Mouse (Mus musculus) R1 (cell line): ENCODE measurements at regions not wholly inside any gene's neighbourhood (a gene's known extent, or its start where the extent isn't known, plus 50 kb on each side); places are given as distances from the start of the nearest gene placed in this dataset.

ENCODE experiments used
- DNase-seq: peaks from one replicate; pipeline ENCODE4 v3.0.0-alpha.2; 2018; ENCODE audit warnings: low read depth, low spot score

- DNase-seq = no peak
These were observed 251.5 kb upstream of the Fn1 start for GRCm38 (mm10) chr1:71904376-71904948.

DNA sequence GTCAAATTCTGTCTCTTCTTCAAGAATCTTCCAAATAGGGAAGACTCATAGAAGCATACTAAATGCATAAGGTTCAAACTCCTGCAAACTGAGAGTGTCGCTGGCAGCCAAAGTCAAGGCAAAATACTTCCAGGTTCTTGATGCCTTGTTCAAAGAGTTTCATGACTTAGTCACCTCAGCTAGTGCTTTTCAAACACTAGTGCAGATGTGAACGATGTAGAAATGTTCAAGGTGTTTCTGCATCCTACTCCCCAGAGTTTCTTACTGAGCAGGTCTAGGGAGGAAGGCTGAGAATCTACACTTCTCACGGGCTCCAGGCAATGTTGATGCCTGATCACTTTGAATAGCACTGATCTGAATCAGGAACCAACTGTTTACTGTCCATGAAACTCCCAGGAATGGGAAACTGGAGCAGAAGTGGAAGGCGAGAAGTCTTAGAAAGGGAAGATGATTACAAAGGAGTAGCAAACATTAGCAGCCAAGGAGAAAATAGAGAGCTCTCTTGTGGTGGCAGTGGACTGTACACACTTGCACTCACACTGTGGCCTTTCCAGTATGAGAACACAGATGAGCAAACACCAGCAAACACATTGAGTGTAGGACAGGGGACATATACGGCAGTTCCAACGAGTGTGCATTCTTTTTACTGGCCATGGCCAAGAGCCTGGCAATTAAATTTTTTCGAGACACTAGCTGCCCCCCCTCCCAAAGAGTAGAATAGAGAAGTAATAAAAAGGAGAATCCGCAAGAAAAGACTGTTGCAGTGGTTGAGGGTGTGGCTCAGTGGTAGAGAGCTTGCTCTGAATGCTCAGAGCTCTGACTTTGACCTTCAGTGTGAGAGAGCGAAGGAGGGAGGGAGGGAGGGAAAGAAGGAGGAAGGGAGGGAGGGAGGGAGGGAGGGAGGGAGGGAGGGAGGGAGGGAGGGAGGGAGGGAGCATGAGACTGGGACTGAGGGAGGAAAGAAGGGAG is 247.4 kb upstream of the Fn1 start:
- no peak for DNase-seq

DNA sequence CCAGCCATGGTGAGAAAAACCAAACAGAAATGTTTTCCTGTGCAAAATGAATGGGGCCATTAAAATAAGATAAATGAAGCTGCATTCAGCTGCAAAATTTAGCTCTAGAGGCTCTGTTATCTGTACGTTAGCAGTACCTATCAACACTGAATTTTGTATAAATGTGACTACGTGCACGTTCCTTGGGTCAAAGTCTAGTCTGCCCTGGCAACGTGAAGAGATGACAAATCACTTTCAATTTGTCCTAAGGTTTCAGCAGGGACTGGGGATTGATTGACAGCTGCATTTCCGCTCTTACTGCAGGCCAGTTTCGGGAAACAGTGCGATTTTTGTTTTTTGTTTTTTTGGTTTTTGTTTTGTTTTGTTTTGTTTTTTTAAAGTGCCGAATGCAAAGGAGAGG is 246.1 kb upstream of the Fn1 start:
- DNase-seq = no peak

DNA sequence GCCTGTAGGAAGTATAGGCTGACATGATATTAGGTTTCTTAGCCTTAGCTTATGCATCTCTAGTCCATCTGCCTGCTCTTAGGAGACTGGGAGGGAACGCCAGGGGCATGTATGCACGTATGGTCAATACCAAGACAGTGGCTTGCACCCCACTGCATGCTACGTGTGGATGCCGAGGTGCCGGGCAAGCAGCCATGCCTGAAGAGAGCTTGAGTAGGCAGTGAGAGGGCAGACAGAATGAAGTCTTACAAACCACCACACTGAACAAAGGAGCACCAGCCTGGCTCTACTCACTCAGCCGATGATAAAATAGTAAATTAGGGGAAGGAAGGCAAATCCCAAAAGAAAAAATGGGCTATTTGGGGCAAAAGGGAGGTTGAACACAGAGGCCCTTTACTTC is 245.2 kb upstream of the Fn1 start:
- no peak for DNase-seq

DNA sequence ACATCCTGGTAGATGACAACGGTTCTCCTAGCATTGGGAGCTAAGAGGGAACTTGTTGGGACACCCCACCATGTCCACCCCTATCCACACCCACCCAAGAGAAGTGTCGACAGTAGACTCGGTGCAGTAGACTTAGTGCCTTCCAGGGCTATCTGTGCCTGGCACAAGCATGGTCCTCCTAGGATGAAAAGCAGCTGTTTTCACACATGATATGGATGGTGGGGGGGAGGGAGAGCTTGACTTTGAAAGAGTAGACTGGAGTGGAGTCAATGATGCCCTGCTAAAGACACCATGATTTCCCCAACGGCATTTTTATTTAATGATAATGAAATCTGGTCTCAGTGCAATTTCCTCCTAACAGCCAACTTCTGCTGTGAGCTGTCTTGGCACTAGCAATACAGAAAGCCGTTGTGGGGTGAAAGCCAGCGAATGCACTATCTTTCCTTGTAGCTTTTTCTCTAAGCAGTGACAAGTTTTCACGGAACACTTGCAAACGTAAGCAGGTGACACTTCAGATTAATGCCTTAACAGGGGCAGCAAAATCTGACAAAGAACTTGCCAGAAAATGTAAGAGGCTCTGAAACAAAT is 244.6 kb upstream of the Fn1 start:
- no peak for DNase-seq

- DNase-seq = no peak
These were observed 243.2 kb upstream of the Fn1 start for GRCm38 (mm10) chr1:71896141-71896725.

DNA sequence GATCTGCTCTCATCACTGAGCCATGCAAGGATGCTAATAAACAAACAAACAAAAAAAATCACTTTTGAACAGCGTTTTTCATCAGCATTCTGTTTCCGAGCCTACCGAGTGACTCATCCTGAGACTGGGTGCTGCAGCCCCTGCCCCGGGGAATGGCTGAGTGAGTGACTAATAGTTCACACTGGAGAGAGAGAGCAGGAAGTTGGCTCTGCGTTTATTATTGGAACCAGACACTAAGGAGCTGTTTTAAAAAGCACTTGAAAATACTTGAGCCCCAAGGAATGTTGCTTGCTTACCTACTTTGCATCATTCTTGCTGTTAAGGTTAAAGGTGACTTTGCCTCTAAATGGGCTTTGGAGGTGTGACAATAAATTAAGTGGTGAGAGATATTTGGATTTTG is 240.6 kb upstream of the Fn1 start:
- DNase-seq = no peak

DNA sequence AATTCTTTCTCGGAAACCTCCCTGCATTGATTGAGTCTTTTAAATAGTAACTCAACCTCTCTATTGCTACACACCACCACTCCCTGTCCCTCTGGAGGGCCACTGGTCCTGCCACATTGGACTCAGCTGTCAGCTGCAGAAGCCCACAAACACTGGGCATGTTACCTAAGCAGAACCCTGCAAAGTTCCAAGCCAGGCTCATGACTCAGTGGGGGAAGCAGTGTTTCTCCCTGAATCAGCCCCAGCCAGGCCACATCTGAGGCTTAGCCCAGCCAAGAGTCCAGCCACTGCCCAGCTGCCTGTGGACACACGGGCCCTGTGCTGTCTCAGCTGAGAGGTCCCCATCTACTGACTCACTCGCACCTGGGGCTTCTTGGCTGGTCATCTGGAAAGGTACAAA is 234.8 kb upstream of the Fn1 start:
- no peak for DNase-seq

- no peak for DNase-seq
These were observed 233.9 kb upstream of the Fn1 start for GRCm38 (mm10) chr1:71886903-71887302.

- no peak for DNase-seq
These were observed 233.2 kb upstream of the Fn1 start for GRCm38 (mm10) chr1:71886233-71886632.

GRCm38 (mm10) chr1:71881851-71882250 is 228.9 kb upstream of the Fn1 start:
- DNase-seq = no peak

GRCm38 (mm10) chr1:71881191-71881590 is 228.2 kb upstream of the Fn1 start:
- DNase-seq = no peak

DNA sequence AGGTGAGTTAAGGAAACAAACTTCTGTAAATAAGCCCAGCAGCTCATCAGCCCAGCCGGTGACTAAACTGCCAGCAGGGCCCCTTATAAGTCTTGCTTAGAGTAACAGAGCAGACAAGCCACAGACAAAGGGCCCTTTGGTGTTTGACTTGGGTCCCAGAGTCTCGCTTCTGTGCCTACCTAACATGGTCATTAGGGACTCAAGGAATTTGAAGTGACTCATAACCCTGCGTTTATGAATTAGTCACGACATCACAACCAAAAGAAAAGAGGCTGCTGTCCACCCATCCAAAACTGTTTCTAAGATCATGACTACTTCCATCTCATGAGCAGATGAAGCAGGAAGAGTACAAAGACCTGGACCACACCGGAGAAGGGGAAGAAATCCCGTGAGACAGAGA is 227.5 kb upstream of the Fn1 start:
- no peak for DNase-seq

DNA sequence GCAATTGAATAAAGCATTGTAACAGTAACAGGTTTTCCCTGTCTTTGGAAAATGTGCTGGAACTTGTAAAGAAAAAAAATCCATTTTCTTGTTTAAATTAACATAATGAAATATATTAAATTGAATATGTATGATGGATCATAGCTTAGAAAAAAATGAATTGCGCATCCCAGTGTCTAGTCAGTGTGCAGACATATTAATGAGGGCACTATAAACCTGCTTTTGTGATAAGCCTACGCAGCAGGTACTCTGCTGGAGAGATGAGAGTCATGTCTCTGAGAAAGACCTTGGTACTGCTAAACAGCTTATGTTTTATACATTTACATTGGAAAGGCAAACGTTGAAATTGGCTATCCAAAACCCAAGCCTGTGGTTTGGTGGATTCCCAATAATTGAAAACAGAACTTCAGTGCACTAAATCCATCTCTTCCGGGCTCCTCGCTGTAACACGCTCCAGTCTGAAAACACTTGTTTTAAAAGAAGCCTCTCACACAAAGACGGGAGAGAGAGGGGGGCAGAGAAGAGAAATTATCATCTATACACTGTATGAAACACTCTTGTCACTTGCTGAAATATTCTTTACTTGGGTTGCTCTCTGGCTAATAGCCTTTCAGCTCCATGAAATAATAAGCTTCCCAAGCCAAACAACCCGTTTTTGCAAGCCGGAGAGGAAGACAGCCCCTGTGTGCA is 223.9 kb upstream of the Fn1 start:
- no peak for DNase-seq

DNA sequence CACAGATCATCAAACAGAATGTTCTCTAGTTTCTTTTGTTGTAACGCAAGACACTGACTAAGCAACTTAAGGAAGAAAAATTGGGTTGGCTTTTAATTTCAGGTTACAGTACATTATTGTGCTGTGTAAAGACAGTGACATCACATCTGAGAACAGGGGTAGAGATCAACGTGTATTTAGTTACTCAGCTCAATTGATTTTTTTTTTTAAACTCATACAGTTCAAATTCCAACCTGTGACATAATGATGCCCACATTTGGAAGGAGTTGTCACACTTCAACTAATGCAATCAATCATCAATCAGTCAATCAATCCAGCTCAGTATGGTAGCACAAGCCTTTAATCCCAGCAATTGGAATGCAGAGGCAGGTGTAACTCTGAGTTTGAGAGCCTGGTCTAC is 221.0 kb upstream of the Fn1 start:
- no peak for DNase-seq

DNA sequence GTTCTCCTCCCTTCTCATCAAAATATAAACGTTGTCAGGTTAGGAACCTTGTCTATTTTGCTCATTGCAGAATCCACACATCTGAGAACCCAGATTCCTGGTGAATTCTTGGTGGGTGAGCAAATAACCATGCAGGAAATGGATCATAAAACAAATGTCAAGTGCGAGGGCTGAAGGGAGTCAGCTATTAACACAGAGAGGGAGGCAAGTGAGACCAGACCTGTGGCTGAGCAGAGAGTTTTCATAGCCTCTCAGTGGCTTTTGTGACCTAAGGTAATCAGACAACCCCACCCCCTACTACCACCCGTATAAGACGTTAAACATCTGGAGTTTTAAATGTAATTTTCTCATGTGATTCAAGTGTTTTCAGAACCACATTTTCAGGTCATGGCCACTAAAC is 212.7 kb upstream of the Fn1 start:
- DNase-seq = no peak

DNA sequence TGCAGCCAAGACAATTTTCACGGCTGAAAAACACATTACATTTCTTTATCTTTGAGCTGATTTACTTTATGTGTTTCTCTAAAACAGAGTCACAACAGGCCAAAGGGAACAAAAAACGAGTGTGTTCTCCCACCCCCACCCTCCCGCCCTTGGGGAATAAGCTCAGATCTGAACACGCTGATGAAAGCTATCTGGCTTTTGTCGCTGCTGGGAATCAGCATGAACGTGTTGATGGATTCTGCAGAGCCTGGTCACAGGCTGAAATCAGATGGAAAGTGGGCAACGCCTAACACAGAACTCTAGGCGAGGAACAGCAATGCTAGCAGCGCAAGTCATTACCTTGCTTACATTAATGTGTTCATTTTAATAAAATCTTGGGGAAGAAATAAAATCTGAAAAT is 211.7 kb upstream of the Fn1 start:
- no peak for DNase-seq

- DNase-seq = no peak
These were observed 200.2 kb upstream of the Fn1 start for GRCm38 (mm10) chr1:71853212-71853611.

- DNase-seq = no peak
These were observed 198.3 kb upstream of the Fn1 start for GRCm38 (mm10) chr1:71851268-71851667.

GRCm38 (mm10) chr1:71848656-71849055 is 195.7 kb upstream of the Fn1 start:
- no peak for DNase-seq

- DNase-seq = no peak
These were observed 192.1 kb upstream of the Fn1 start for GRCm38 (mm10) chr1:71844938-71845685.
